Mouse (Mus musculus) embryo, embryonic 10.5 days (tissue): ENCODE results near the gene Smc1b.
"Not testable (repeated sequence)": the region's sequence is repeated elsewhere in the genome, so short reads cannot be mapped to it uniquely, and the experiment has no call there.

ENCODE experiments used
- DNase-seq: peaks from one replicate; pipeline ENCODE4 v3.0.0-alpha.2; 2015; ENCODE audit warnings: low spot score

Smc1b gene

DNA sequence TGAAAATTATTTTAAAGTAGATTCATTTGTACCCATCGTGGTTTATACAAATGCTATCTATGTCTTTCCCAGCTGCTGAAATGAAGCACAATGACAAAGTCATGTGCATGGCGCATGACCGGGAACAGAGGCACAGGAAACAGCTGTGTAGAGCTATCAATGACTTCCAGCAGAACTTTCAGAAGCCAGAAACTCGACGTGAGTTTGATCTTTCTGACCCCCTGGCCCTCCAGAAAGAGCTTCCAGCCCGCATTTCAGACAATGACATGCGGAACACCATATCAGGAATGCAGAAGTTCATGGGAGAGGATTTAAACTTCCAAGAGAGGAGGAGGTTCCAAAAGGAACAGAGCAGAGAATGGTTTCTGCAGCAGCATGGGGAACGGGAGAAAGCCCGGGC lies 3.4 kb upstream of the Smc1b start:
- DNase-seq: peak; percentile 12

DNA sequence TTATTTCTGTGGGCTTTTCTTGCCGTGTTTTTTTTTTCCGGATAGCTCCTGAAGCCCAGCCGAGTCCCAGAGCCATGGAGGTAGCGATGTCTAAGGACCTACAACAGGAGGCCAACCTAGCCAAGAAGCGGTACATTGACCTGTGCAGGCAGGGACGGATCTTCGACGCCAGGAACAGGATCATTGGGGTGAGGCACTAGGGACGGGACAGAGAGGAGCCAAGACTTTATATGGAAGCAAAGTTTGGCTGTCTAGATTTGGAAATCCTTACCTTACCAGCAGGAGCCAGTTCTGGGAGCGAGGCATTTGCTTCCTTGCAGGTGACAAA lies 393 bp upstream of the Smc1b start:
- no peak for DNase-seq

DNA sequence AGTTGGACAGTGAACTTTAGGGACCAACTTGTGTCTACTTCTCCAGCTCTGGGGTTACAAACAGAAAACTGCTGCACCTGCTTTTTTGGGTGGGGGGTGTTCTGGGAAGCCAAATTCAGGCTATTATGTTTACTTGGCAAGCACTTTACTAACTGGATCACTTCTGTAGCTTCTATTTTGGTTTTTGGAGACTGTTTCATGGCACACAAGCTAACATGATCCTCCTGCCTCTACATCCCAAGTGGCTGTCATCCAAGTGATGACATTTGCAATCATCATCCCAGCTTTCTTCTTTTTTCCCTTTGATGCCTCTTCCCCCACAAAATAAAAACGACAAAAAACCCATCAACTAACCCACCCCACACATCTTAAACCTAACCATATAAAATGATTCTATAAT lies 46.1 kb downstream of the Smc1b start:
- no peak for DNase-seq

DNA sequence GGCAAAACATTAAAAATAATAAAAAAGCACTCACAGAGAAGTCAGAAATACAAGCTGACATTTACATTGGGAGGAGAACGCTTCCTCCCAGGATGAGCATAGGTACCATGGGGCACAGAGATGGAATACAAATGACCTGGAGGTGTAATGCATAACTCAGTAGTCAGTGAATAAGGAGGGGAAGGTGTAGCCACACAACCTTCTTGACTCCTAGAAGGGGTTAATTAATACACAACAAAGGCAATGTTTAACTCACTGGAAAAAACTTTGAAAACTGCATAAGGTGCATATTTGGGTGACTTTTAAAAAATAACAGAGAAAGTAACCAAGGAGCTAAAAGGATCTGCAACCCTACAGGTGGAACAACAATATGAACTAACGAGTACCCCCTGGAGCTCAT lies 59.1 kb downstream of the Smc1b start:
- no peak for DNase-seq

DNA sequence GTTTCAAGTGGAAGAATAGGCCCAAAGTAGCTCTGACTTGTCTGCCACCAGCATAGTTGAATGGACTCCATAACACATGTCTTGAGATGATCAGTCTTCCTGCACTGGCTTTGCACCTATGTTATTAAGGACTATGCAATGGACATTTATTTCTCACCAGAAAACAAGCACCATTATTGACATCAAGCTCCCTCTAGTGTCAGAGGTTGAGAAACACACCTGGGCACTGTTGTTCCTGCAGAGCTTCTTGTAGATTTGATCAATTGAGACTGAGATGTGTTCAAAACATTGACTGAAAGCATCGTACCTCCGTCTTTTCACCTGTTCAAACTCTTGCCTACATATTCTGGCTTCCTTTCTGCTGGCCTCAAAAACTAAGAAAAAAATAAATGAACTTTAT lies 61.2 kb downstream of the Smc1b start:
- DNase-seq: peak; percentile 84

DNA sequence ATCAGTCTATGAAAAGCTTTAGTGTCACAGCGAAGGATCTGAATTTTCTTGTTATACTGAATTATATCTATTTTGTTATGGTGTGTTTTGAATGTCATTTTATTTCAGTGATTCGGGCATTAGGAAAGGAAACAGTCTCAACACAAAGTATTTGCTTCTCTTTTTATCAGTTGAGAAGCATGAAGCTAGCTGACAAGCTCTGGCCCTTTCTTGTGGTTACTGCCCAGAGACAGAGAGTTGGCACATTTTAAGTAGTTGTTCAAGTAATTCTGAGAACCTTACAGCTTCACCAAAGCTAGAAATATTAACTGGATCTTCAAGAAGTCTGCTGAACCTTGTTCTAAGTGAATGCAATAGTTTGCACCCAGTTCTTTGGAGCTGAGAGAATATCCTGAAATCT lies 68.3 kb downstream of the Smc1b start:
- no peak for DNase-seq

DNA sequence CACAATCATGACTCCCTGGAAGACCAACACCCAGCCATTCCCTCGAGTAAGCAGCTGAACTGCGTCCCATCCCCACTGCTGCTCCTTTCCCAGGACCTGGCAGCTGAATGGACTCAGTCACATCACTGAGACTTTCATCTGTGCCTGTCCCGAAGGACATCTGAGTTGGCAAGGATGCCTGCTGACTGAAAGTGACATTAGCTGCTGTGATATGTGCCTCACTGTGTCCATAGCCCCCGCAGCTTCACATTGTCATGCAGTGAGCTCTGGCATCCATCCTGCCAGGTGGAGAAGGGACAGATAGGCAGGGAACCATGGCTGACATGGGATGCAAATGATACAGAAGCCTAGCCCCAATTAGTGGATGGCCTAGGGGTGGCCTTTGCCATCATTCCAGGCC lies 76.6 kb downstream of the Smc1b start:
- DNase-seq: no peak

DNA sequence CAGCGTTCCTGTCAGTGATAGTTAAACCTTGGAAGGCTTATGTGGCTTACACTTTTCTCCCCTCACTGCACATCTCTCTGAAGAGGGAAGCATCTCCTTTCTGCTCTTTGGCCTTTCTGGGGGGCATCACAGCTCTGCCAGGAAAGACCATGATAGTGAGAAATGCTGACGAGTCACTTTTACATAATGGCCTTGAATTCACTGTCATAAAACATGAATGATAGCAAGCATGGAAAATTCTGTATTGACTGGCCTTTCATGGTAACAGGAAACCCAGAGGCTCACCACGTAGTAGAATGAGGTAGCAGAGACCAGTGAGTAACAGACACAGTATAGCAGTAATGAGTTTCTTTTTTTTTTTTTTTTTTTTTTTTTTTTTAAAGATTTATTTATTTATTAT lies 77.7 kb downstream of the Smc1b start:
- DNase-seq: no peak

DNA sequence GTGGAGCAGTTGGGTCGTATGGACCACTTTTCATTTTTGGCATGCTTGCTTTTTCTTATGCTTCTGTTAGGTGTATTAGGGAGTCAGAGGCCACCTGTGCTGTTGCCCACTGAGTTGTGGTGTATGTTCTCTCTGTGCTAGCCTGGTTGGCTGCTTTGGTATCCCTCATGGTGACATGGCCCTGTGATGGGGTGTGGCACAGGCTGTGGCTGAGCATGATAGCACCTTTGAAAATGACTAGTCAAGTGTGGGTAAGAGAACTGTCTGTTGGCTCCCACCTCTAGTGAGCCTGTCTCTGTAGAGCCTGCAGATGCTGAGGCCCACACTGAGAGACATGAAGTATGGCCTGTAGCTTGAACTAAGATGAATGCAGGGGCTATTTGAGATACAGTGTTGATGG lies 82.0 kb downstream of the Smc1b start:
- DNase-seq: no peak

DNA sequence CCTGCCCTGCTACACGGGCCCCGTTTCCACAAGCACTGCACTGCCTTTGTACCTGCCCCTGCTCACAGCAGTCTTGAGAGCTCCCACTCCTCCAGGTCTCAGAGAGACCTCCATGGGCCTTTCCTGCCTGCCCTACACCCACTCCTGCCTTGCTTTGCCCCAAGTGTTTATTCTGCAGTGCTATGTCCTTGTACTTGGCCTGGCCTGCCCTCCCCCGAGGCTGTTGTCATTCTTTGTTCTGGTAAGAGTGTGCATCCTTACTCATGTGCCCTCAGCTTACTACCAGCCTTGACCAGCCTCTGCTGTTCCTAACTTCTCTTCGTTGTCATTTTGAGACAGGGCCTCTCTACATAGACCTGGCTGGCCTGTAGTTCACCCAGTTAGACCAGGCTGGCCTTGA lies 83.9 kb downstream of the Smc1b start:
- DNase-seq: no peak

DNA sequence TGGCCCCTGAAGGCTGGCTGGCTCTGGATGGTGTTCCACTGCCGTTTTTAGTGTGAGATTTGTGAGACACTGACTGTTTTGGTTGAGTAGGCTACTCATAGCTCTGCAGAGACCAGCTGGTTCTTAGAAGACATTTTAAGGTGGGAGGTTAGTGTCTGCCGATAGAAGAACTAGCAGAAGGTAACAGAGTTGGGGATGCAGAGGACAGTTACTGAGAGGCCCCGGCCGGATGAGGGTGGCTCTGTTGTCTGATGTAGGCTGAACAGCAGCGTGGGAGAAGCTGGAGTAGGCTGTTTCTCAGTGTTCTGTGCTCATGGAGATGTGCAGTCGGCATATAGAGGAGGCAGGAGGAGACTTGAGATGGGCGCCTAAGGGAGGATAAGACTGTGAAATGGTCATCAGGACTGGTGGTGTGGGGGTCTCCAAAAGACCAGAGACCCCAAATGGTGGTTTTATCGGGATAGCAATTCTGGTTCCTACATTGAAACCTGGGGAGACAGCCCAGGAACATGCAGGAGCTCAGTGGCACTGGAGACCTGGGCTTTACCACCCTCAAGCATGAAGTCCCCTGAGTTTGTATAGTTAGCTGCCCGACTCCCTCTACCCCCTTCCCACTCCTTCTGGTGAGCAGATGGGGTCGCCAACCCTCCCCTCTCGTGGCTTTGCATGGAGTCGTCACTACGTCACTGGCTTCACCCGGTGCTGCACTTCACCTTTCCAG lies 85.4 kb downstream of the Smc1b start:
- DNase-seq: no peak

DNA sequence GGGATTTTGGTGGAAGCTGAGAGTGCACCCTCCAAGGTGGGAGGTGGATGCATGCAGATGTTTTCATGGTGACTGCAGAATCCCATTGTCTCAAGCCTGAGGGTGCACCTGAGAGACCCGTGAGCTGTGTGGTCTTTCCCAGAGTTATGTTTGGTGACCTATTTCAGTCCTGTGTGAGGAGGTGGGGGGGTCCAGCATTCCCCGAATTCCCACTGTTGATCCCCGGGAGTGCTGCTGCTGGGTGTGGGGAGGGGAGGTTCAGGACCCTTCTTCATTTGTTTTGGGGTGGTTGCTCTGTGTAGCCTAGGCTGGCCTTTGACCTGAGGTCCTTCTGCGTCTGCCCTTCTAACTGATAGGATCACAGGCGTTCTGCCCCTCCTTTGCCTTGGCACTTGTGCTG lies 88.0 kb downstream of the Smc1b start:
- DNase-seq: no peak

DNA sequence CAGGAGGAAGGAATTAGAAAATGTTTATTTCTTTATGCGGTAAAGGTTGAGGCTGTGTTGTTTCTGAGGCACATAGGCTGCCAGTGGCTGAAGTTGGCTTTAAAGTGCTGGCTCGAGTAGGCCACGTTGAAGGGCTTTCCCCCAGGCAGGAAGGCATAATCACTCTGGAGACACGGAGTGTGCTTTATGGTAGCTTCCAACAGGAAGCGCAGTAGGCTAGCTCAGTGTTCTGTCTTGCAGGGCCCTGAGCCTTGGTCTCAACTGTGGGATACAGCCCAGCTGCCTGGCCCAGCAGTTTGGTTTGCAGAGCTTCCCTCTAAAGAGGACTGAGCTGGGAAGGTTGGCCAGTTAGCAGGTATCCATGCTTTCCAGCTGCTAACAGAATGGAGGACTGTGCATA lies 88.6 kb downstream of the Smc1b start:
- no peak for DNase-seq

DNA sequence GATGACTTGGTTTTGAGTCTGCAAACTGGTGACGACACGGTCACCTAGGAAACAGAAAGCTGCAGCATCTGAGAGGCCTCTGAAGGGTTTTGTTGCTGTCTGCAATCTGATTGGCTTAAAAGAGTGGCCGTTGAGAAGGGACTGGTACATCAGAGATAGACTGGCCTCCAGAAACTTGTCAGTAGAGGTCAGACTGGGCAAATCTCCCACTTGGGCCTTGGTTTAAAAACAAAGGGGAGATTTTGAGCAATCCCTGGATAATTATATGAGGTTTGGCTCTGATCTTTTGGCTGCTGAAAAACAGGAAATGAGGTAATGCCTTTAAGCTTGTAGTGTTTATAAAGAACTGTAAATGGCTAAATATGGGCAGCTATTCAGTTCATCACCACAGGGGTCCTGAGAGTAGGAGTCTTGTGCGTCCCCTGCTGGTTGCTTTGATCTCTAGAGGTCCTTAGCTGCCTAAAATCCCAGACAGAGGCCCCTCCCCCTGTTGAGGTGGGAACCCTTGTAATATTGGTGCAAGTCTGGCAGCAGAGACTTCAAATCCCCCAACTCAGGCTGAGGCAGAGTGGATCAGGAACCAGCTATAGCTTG lies 89.3 kb downstream of the Smc1b start:
- peak; percentile 88 for DNase-seq

DNA sequence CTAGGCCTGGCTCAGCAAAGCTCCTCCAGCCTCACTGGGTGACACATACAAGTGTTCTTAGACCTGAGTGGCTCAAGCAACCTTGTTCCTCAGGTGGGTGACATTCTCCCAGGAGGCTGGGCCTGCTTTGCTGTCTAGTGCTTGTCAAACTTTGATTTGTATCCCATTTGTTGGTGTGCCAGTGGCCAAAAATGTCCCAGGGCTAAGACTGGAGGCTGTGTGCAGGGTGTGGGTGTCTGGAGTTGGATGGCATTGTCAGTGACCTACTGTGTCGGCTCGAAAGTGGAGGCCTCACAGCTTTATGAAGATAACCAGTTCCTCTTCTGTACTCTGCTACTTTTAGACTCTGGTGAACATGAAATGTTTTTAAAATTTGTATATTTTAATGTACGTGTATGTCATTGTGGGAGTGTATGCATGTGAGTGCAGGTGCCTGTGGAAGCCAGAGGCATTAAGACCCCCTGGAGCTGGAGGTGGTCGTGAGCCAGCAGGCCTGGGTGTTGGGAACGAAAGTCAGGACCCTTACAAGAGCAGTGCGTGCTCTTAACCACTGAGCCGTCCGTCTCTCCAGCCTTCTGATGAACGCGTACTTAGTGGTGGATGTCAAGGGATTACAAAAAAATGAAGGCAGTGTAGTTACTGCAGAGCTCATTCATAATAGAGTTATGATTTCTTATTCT lies 90.1 kb downstream of the Smc1b start:
- DNase-seq: no peak

DNA sequence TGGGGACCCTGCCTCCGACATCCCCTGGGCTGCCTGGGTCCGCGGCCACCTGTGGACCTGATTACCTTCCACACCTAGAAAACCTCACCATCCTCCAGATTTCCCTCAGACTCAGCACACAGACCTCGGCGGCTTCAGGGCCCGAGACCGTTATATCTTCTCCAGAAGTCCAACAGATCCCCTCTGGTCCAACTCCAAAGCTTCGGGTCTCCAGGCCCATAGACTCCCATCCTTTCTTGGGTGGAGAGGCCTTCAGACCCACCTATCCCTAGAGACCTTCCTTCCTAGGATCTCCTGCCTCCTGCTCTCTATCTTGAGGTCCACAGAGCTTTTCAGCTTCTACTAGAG lies 94.4 kb downstream of the Smc1b start:
- no peak for DNase-seq

DNA sequence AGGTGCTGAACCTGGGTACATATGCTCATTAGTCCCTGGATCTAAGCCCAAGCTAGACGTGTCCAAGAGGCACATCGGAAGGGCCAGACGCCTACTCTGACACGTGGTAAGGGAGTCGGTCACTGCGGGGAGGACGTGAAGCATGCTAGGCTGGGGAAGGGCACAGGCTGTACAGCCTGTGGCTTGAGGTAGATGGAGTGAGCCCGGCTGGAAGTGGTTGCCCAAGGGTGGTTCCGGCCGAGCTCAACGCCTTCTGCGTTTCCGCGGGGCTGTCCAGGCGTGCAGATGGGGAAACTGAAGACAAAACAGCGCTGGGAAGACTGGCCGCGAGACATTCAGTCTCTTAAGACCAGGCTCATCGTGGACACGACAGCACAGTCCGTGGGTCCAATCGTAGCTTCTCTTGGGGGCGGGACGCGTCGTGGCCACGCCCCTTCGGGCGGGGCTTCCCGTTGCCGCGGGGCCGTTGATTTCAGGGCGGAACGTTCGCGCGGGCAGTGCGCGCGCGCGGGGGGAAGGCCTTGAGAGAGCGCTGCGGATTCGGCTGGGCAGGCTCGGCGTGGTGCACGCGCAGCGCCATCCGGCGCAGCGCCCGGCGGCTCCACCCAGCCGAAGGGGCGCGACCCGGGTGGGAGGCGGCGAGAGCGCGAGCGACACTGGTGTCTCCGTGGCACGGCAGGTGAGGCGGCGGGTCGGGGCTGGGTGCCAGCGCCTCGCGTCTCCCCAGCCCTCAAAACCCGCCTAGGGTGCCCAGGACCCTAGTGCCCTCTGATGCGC lies 95.0 kb downstream of the Smc1b start:
- peak; percentile 96 for DNase-seq

DNA sequence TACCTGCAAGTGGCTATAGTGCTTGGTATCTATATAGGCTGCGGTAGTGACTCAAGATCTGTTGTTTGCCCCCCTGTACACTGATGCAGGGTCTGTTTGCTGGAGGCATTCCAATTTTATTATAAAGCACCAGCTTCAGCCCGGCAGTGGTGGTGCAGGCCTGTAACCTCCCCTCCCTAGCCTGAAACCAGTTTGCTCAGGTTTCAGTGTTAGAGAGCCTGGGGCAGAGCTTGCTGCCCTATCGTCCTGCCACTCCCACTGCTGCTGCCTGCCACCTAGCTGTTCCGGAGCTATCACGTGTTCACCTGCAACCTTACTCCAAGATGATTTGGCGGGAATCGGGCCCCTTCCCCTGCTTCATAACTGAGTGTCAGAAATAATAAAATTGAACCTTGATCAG lies 97.8 kb downstream of the Smc1b start:
- DNase-seq: not testable (repeated sequence)

DNA sequence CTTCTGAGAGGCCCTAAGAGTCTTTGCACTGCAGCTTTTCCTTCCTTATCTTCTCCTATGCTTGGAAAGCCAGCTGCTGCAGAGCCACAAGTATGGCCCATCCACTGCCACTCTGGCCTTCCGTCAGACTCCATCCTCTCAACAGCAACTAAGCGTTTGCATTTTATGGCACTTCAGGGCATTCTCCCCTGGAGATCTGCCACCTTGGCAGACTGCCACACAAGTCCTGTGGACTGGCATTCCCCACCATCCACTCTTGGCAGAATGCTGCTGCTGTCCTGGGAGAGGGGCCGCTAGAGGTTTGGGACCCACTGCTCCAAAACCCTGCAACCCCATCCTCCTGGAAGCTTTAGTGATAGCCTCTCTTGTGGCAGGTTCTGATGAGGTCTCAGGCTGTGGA lies 99.9 kb downstream of the Smc1b start:
- DNase-seq: no peak

DNA sequence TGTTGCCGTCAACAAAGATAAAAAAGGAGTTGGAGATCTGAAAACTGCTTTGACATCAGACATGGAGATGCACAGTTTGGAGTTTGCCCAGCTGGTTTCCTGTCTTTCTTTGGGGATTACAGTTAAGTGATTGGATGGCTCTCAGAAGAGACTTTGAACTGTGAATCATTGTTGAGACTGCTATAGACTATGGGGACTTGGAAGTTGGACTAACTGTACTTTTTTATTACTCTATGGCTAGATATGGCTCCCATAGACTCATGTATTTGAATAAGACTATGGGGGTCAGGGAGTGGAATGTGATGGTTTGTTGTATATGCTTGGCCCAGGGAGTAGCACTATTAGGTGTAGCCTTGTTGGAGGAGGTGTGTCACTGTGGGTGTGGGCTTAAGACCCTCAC lies 101.1 kb downstream of the Smc1b start:
- not testable (repeated sequence) for DNase-seq

DNA sequence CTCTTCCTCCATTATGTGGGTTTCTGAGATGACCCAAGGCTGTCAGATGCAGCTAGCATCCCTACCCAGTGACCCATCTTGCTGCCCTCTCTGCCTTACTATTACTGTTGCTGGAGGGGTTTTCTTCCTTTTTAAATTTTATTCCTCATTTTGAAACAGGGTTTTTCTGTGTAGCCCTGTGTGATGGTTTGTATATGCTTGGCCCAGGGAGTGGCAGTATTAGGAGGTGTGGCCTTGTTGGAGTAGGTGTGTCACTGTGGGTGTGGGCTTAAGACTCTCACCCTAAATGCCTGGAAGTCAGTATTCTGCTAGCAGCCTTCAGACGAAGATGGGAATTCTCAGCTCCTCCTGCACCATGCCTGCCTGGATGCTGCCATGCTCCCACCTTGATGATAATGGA lies 103.1 kb downstream of the Smc1b start, which contains the start of gene Fam118a:
TSS of gene Fam118a (plus strand) at position 301 of the 400 bp plus-strand sequence.
- not testable (repeated sequence) for DNase-seq

DNA sequence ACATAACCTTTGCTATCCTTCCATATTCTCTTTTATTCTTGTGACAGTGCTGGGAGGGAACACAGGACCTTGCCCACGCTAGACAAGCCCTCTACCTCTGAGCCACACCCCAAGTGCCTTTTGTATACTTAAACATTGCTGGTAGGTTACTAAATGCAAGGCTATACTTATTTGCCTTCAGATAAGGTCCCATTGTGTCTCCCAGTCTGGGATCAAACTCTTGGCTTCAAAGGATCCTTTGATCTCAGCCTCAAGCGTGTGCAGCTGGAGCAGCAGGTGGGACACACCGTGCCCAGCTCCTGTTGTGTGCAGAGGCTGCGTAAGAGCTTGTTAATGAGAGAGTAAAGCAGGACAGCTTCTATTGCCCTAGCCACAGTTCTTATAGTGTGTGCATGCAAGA lies 104.0 kb downstream of the Smc1b start:
- DNase-seq: no peak

DNA sequence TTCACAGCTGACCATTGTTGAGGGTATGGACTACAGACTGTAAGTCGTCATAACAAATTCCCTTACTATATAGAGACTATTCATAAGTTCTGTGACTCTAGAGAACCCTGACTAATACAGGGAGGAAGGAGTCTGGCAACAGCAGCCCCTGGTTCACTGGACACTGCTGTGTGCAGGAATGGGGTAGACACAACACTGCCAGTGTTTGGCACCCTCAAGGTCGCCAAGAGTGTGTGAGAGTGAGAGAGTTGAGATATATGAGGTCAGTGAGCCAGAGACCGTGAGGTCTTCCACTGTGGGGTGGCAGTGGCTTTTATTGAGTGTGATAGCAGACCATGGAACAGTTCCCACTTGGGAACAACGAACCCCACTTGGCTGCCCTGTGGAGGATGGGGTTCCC lies 105.6 kb downstream of the Smc1b start:
- DNase-seq: no peak
